Mouse (Mus musculus) liver, embryonic 14.5 days (tissue): ENCODE data around the gene Mfap5. TPM values are rescaled to one million over a fixed set of nuclear protein-coding genes. Genes with fewer than 3 reads are reported as not detected.

Source experiments
- ATAC-seq: fragments of 200-750 bp; cut with Nextera tagmentation; 2 replicates; pipeline ENCODE4 v1.8.0; 2017; ENCODE audit warnings: moderate number of reproducible peaks, mild to moderate bottlenecking, moderate library complexity; ENCODE audit not compliant: insufficient read depth
- DNase-seq, 3 experiments: peaks; one replicate each; pipeline ENCODE4 v3.0.0-alpha.2; 2012 to 2013; ENCODE audit warnings: low read depth in 3 of 3, low spot score in 3 of 3
- H3K27ac ChIP-seq: fragments of 300-500 bp; sonication (generic); 2 replicates; pipeline ENCODE4 v1.5.1; 2014; ENCODE audit warnings: moderate library complexity, mild to moderate bottlenecking, control low read depth, inconsistent platforms
- H3K27me3 ChIP-seq: fragments of 300-500 bp; sonication (generic); 2 replicates; pipeline ENCODE4 v1.6.1; 2014; ENCODE audit warnings: mild to moderate bottlenecking, low read length, moderate library complexity; ENCODE audit not compliant: control insufficient read depth, insufficient read depth
- H3K36me3 ChIP-seq: fragments of 300-500 bp; sonication (generic); replicated peaks from 2 replicates; pipeline ENCODE4 v1.6.1; 2014; ENCODE audit warnings: low read depth; ENCODE audit not compliant: control insufficient read depth, insufficient read depth
- H3K4me1 ChIP-seq, 2 experiments: fragments of 200-500 bp in 1 of 2; fragments of 300-500 bp in 1 of 2; sonication (generic) in 1 of 2; replicated peaks; 2 replicates each; pipeline ENCODE4 v1.6.1; 2012 to 2014; ENCODE audit warnings: antibody characterized with exemption in 1 of 2, inconsistent platforms in 1 of 2, low read length in 1 of 2; ENCODE audit not compliant: control insufficient read depth in 2 of 2, insufficient read depth in 2 of 2
- H3K4me2 ChIP-seq: fragments of 300-500 bp; sonication (generic); 2 replicates; pipeline ENCODE4 v1.6.1; 2014; ENCODE audit warnings: low read depth, mild to moderate bottlenecking, control low read depth, moderate library complexity
- H3K4me3 ChIP-seq, 2 experiments: fragments of 200-500 bp in 1 of 2; fragments of 300-500 bp in 1 of 2; sonication (generic) in 1 of 2; 2 replicates each; pipeline ENCODE4 v1.5.1; 2012 to 2014; ENCODE audit warnings: low read depth in 2 of 2, low read length in 2 of 2, mild to moderate bottlenecking in 2 of 2, control low read depth in 1 of 2, inconsistent platforms in 1 of 2, moderate library complexity in 1 of 2; ENCODE audit not compliant: insufficient read depth in 1 of 2
- H3K9ac ChIP-seq: fragments of 300-500 bp; sonication (generic); replicated peaks from 2 replicates; pipeline ENCODE4 v1.6.1; 2014; ENCODE audit warnings: mild to moderate bottlenecking, control low read depth, moderate library complexity
- H3K9me3 ChIP-seq: fragments of 300-500 bp; sonication (generic); 2 replicates; pipeline ENCODE4 v1.6.1; 2016; ENCODE audit warnings: low read length, mixed read lengths; ENCODE audit not compliant: control insufficient read depth
- CTCF ChIP-seq: IDR thresholded peaks from 2 replicates; pipeline ENCODE4 v1.5.1; 2016; ENCODE audit warnings: antibody characterized with exemption, low read depth, control low read depth
- EP300 ChIP-seq: IDR thresholded peaks from 2 replicates; pipeline ENCODE4 v1.6.1; 2016; ENCODE audit warnings: antibody characterized with exemption, low read depth
- WGBS: fragments of 180-500 bp; shearing (Covaris S2); extraction: QIAGEN DNeasy Blood & Tissue Kit; methylation state at CpG from one replicate; pipeline ENCODE4 v1.1.7; 2014; ENCODE audit not compliant: insufficient replicate concordance; 5-methylcytosine and 5-hydroxymethylcytosine counted together
- polyA plus RNA-seq, 2 experiments: library from polyadenylated mRNA; depleted of rRNA in 1 of 2; stranded (reverse) in 1 of 2; unstranded in 1 of 2; fragments of >200 nt; fragmentation: Nextera tagmentation in 1 of 2; extraction: Ambion mirVana in 1 of 2; gene quantifications; 2 replicates each; pipeline versions ENCODE4 v1.2.1 to v1.2.3; 2012 to 2014

Gene Mfap5
- polyA plus RNA-seq, 2 experiments, result 0.11 TPM; not detected in 1

DNA sequence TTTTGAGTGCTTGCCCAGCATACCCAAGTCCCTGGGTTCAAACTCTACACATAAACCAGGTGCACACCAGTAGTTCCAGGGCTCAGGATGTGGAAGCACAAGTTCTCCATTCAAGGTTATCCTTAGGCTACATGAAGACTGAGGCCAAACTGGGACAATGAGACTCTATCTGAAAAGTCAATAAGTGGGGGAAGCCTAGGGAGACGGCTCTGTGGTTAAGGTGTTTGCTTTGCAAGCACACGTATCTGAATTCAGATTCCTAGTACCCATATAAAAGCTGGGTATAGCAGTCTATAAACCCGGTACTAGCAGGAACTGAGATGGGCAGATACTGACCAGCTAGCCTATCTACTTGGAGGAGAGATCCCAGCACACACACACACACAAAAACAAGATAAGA, 27.6 kb upstream of the Mfap5 start:
- DNase-seq, result no peak
- 31% methylated on average over 3 of the region's 3 CpGs for WGBS
- no peak overlapping the region for H3K9ac ChIP-seq
- no peak overlapping the region for H3K4me2 ChIP-seq
- no peak overlapping the region for H3K27ac ChIP-seq
- no peaks in the 10 kb centered on the region for H3K9me3 ChIP-seq
- H3K4me1 ChIP-seq, result no peaks in the 10 kb centered on the region; a peak in 1 of 4 replicates
- H3K4me3 ChIP-seq, result no peak overlapping the region
- TF ChIP-seq CTCF, result no peak
- TF ChIP-seq EP300, result no peak
- no peaks in the 10 kb centered on the region for H3K36me3 ChIP-seq
- ATAC-seq, result no peak
- H3K27me3 ChIP-seq, result peaks cover 5% of the 10 kb centered on the region

GRCm38 (mm10) chr6:122485401-122486296, 20.0 kb upstream of the Mfap5 start:
- Histone ChIP-seq H3K27me3 (peaks cover 69% of the 10 kb centered on the region), H3K9ac (no peak overlapping the region), H3K9me3 (no peaks in the 10 kb centered on the region), H3K4me3 (peak overlapping the region; percentile 49 to 52), H3K27ac (no peak overlapping the region), H3K4me2 (peak overlapping the region; percentile 69), H3K36me3 (no peaks in the 10 kb centered on the region), H3K4me1 (no peaks in the 10 kb centered on the region)
- 0 out of 2 replicates have a peak, but pooled peaks have one; percentile 21 for ATAC-seq
- 2% methylated on average over 67 of the region's 91 CpGs for WGBS
- TF ChIP-seq EP300 (no peak), CTCF (no peak)
- no peak for DNase-seq

GRCm38 (mm10) chr6:122486297-122487117, 19.1 kb upstream of the Mfap5 start:
- no peak overlapping the region for H3K9ac ChIP-seq
- H3K4me3 ChIP-seq, result peak overlapping the region; percentile 49 to 52
- no peak for TF ChIP-seq CTCF
- TF ChIP-seq EP300, result no peak
- H3K9me3 ChIP-seq, result no peaks in the 10 kb centered on the region
- no peak overlapping the region for H3K27ac ChIP-seq
- no peak for DNase-seq
- no peaks in the 10 kb centered on the region for H3K36me3 ChIP-seq
- 0 out of 2 replicates have a peak, but pooled peaks have one; percentile 18 for ATAC-seq
- peak overlapping the region; percentile 69 for H3K4me2 ChIP-seq
- whole genome bisulfite sequencing, result 1% methylated on average over 52 of the region's 111 CpGs
- H3K4me1 ChIP-seq, result no peaks in the 10 kb centered on the region
- peaks cover 77% of the 10 kb centered on the region for H3K27me3 ChIP-seq

DNA sequence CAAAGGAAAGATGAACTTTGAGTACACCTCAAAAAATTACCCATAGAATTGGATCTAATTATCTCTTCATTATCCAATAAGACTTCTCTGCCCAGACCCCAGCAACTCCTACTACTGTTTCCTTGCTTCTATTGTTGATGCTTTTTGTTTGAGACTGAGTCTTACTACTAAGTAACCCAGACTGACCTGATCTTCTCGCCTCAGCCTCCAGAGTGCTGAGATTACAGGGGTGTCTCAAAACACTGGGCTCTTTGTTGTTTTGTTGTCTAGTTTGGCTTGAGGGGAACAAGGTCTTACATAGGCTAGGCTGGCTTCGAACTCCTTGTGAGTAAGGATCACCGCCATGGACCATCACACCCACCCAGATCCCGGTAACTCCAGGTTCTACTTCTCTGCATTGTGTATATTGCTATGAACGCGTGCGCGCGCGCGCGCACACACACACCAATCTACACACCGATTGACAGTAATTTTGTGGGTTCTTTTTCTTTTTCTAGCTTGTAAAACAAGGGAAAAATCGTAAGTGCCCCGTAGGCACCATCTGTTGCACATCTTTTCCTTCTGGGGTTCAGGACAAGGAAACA, 14.6 kb upstream of the Mfap5 start:
- no peak overlapping the region for H3K9ac ChIP-seq
- whole genome bisulfite sequencing, result 18% methylated on average over 15 of the region's 15 CpGs

More for the DNA sequence above, 14.6 kb upstream of the Mfap5 start:
- H3K4me1 ChIP-seq, result no peaks in the 10 kb centered on the region
- TF ChIP-seq EP300 (no peak), CTCF (no peak)
- H3K9me3 ChIP-seq, result no peaks in the 10 kb centered on the region
- peaks cover 84% of the 10 kb centered on the region for H3K27me3 ChIP-seq
- no peaks in the 10 kb centered on the region for H3K36me3 ChIP-seq
- peak overlapping the region; percentile 58 for H3K4me2 ChIP-seq
- H3K4me3 ChIP-seq, result peak overlapping the region in 1 of 2 experiments; percentile 6; a peak in 2 of 4 replicates
- no peak overlapping the region for H3K27ac ChIP-seq
- no peak for DNase-seq
- ATAC-seq, result no peak
